Mouse (Mus musculus) embryonic facial prominence, embryonic 10.5 days (tissue): Measurements from ENCODE around the gene Zic1. TPM values are rescaled to one million over a fixed set of nuclear protein-coding genes. Genes with fewer than 3 reads are reported as not detected.

Source experiments
- DNase-seq: peaks from one replicate; pipeline ENCODE4 v3.0.0-alpha.2; 2017; ENCODE audit warnings: low spot score
- H3K27ac ChIP-seq: fragments of 300-500 bp; sonication (generic); replicated peaks from 2 replicates; pipeline ENCODE4 v1.5.1; 2016; ENCODE audit warnings: mild to moderate bottlenecking
- H3K27me3 ChIP-seq: fragments of 300-500 bp; sonication (generic); replicated peaks from 2 replicates; pipeline ENCODE4 v1.6.1; 2016; ENCODE audit warnings: low read depth, mild to moderate bottlenecking; ENCODE audit not compliant: poor library complexity, severe bottlenecking
- H3K36me3 ChIP-seq: fragments of 300-500 bp; sonication (generic); replicated peaks from 2 replicates; pipeline ENCODE4 v1.6.1; 2016; ENCODE audit warnings: mild to moderate bottlenecking, moderate library complexity
- H3K4me1 ChIP-seq: fragments of 300-500 bp; sonication (generic); 2 replicates; pipeline ENCODE4 v1.6.1; 2016
- H3K4me3 ChIP-seq: fragments of 300-500 bp; sonication (generic); 2 replicates; pipeline ENCODE4 v1.5.1; 2016; ENCODE audit warnings: mild to moderate bottlenecking, moderate library complexity
- H3K9me3 ChIP-seq: fragments of 300-500 bp; sonication (generic); 2 replicates; pipeline ENCODE4 v1.6.1; 2016; ENCODE audit warnings: mild to moderate bottlenecking
- WGBS: fragments of 180-500 bp; shearing (Covaris S2); methylation state at CpG from one replicate; pipeline ENCODE4 v1.1.7; 2016; 5-methylcytosine and 5-hydroxymethylcytosine counted together
- polyA plus RNA-seq: library from polyadenylated mRNA; unstranded; fragments of >200 nt; fragmentation: Nextera tagmentation; extraction: Ambion mirVana; gene quantifications from 2 replicates; pipeline ENCODE4 v1.2.1, GENCODE M21; 2016

The Zic1 gene
- polyA plus RNA-seq, 1 experiment from 2014 or later: 1.5 TPM

DNA sequence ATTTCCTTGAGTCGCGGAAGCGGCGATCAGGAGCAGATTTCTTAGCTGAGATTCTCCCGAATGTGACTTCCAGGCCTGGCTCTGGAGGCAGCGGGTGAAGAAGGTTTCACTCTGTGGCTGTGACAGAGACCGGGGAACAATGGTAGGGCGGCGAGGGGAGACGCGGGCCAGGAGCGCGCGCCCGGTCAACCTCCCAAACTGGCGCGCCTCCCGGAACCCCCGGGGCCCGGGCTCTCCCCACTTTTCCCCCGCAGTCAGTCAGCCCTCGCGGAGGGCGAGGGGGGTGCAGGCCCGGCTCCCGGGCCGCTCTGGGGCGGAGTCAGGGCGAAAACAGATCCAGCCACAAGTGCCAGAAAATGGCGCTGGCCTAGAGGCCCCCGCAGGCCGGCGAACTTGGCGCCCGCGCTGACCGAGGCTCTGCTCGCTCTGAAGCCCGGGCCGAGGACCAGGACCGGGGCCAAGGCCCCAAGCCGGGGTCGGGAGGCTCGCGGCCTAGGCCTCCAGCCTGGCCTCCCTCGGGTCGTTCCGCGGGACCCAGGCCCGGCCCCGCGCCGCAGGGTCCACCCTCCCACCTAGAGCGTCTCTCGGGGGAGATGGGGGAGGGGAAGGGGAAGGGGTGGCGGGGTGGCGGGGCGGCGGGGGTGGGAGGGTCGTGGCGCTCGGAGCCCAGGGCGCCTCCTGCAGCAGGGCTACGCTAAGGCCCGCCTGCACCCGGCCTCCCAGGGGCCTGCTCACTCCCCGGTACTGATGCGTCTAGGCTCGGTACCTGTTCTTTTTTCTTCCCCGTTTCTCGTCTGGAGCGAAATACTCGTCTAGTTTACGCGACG, 15.9 kb upstream of the Zic1 start:
- Histone ChIP-seq H3K27me3 (peaks cover 100% of the 10 kb centered on the region), H3K36me3 (no peaks in the 10 kb centered on the region), H3K27ac (peak overlapping the region; percentile 89), H3K9me3 (no peaks in the 10 kb centered on the region), H3K4me3 (peak overlapping the region; percentile 69), H3K4me1 (peaks cover 17% of the 10 kb centered on the region)
- peak; percentile 84 for DNase-seq
- under 1% methylated on average over 72 of the region's 76 CpGs for WGBS

DNA sequence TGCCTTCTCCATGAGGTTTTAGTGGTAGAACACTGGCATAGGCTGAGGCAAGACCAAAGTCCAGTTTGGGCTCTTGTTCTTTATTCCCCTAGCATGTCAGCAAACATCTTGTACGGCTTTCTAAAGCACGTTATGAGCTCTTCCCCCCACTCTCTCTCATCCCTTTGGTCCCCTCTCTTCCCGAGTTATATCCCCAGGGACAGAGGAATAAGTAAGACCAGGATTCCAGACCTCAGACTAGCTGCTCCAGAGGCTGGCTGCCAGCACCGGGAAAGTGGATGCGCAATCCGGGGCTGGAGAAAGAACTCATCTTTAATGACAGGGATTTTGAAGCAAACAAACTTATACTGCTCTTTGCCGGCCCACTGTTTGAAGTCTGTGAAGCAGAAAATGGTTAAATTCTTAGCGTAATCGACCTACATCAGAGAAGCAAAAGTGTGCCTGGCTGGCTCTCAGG, 14.9 kb upstream of the Zic1 start:
- peak overlapping the region; percentile 77 for H3K27ac ChIP-seq
- peaks cover 100% of the 10 kb centered on the region for H3K27me3 ChIP-seq
- peak overlapping the region; percentile 69 for H3K4me3 ChIP-seq
- under 1% methylated on average over 9 of the region's 9 CpGs for WGBS
- H3K9me3 ChIP-seq: no peaks in the 10 kb centered on the region
- H3K36me3 ChIP-seq: no peaks in the 10 kb centered on the region
- H3K4me1 ChIP-seq: peaks cover 17% of the 10 kb centered on the region
- peak; percentile 56 for DNase-seq

DNA sequence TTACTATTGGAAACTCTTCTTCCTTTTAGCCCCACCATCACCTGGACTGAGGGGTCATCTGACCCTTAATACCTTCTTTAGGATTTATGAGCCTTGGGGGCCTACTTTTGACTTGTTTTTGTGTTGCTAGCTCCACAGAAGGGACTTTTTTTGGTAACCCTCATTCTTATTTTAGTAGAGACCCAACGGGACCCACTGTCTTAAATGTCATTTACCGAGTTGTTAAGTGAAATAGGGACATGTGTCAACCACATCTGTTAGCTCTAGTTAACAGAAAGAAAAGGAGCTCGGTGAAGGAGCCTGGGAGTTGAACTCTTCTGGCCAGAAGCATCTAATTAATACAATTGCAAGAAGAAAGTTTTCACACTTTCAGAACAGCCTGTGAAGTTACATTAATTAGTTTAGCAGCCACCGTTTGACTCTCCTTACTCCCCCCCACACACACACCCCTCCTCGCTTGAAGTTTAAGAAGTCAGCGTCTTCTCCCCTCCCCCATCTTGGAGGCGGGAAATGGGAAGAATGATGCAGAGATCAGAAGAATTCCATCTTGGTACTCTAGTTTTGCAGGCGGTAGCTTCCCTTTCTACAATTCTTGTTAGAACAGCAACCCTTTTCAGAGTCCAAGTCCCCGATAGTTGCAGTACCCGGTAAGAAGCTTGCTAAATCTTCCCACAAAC, 14.3 kb upstream of the Zic1 start:
- Histone ChIP-seq H3K27me3 (peaks cover 100% of the 10 kb centered on the region), H3K9me3 (no peaks in the 10 kb centered on the region), H3K4me1 (peaks cover 17% of the 10 kb centered on the region), H3K27ac (peak overlapping the region; percentile 77), H3K4me3 (peak overlapping the region; percentile 69), H3K36me3 (no peaks in the 10 kb centered on the region)
- 1% methylated on average over 10 of the region's 10 CpGs for WGBS
- DNase-seq: peak; percentile 48

GRCm38 (mm10) chr9:91379300-91379635, 13.7 kb upstream of the Zic1 start:
- DNase-seq: no peak
- no peaks in the 10 kb centered on the region for H3K9me3 ChIP-seq
- 2% methylated on average over 8 of the region's 8 CpGs for WGBS
- H3K36me3 ChIP-seq: no peaks in the 10 kb centered on the region
- peak overlapping the region; percentile 69 for H3K4me3 ChIP-seq
- peak overlapping the region; percentile 62; the same call in 1 of the 2 replicates for H3K27ac ChIP-seq
- H3K4me1 ChIP-seq: peaks cover 17% of the 10 kb centered on the region
- H3K27me3 ChIP-seq: peaks cover 100% of the 10 kb centered on the region

- Histone ChIP-seq H3K4me1 (peaks cover 14% of the 10 kb centered on the region), H3K27me3 (peaks cover 100% of the 10 kb centered on the region), H3K27ac (peak overlapping the region; percentile 62), H3K36me3 (no peaks in the 10 kb centered on the region), H3K4me3 (peak overlapping the region; percentile 69), H3K9me3 (no peaks in the 10 kb centered on the region)
- WGBS: under 1% methylated on average over 48 of the region's 48 CpGs
- DNase-seq: peak; percentile 60
Observed at GRCm38 (mm10) chr9:91378411-91379299, 13.0 kb upstream of the Zic1 start.

- Histone ChIP-seq H3K27ac (peak overlapping the region; percentile 62; the same call in 1 of the 2 replicates), H3K4me3 (peak overlapping the region; percentile 69), H3K9me3 (no peaks in the 10 kb centered on the region), H3K27me3 (peaks cover 100% of the 10 kb centered on the region), H3K36me3 (no peaks in the 10 kb centered on the region), H3K4me1 (peaks cover 14% of the 10 kb centered on the region)
- DNase-seq: peak; percentile 55
- 1% methylated on average over 16 of the region's 16 CpGs for WGBS
Observed at GRCm38 (mm10) chr9:91377873-91378150, 12.2 kb upstream of the Zic1 start.

GRCm38 (mm10) chr9:91377036-91377872, 11.6 kb upstream of the Zic1 start:
- WGBS: 2% methylated on average over 14 of the region's 14 CpGs
- H3K4me3 ChIP-seq: peak overlapping the region; percentile 69
- no peak overlapping the region for H3K27ac ChIP-seq
- no peaks in the 10 kb centered on the region for H3K36me3 ChIP-seq
- peak; percentile 44 for DNase-seq
- H3K4me1 ChIP-seq: peaks cover 14% of the 10 kb centered on the region
- H3K9me3 ChIP-seq: no peaks in the 10 kb centered on the region
- peaks cover 100% of the 10 kb centered on the region for H3K27me3 ChIP-seq

GRCm38 (mm10) chr9:91374665-91375064, 9.1 kb upstream of the Zic1 start:
- DNase-seq: peak; percentile 9
- Histone ChIP-seq H3K27ac (no peak overlapping the region), H3K27me3 (peaks cover 100% of the 10 kb centered on the region), H3K4me3 (no peak overlapping the region), H3K9me3 (no peaks in the 10 kb centered on the region), H3K4me1 (peaks cover 7% of the 10 kb centered on the region; the same call in 1 of the 2 replicates), H3K36me3 (no peaks in the 10 kb centered on the region)
- 3% methylated on average over 4 of the region's 4 CpGs for WGBS

- Histone ChIP-seq H3K4me1 (peaks cover 5% of the 10 kb centered on the region; the same call in 1 of the 2 replicates), H3K27ac (no peak overlapping the region)
- peak; percentile 7 for DNase-seq
Observed at GRCm38 (mm10) chr9:91373811-91374575, 8.4 kb upstream of the Zic1 start.

DNA sequence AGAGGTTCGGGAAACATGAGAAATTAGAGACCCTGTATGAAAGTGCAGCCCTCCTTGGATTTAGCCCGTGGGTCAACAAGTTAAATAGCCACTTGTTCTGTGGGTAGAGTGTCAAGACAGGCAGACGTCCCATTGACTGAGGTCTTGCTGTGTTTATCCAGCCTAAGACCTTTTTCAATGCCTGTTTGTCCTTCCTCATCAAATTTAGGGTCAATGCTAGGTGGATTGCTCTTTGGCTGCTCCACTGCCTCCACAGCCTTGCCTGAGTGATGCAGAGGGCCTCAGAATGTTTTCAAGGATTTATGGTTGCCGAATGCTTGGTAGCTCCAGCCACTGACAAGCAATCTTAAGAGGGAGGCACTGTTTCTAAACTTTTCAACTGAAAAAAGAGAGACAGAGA, 6.0 kb upstream of the Zic1 start:
- no peaks in the 10 kb centered on the region for H3K4me1 ChIP-seq
- peaks cover 100% of the 10 kb centered on the region for H3K27me3 ChIP-seq
- DNase-seq: no peak
- 14% methylated on average over 4 of the region's 4 CpGs for WGBS
- no peaks in the 10 kb centered on the region for H3K36me3 ChIP-seq
- H3K4me3 ChIP-seq: no peak overlapping the region
- no peak overlapping the region for H3K27ac ChIP-seq
- no peaks in the 10 kb centered on the region for H3K9me3 ChIP-seq

More at GRCm38 (mm10) chr9:91373811-91374575, 8.4 kb upstream of the Zic1 start:
- H3K9me3 ChIP-seq: no peaks in the 10 kb centered on the region
- no peaks in the 10 kb centered on the region for H3K36me3 ChIP-seq
- 19% methylated on average over 3 of the region's 3 CpGs for WGBS
- H3K27me3 ChIP-seq: peaks cover 100% of the 10 kb centered on the region
- H3K4me3 ChIP-seq: no peak overlapping the region

- Histone ChIP-seq H3K27ac (no peak overlapping the region), H3K9me3 (no peaks in the 10 kb centered on the region), H3K27me3 (peaks cover 100% of the 10 kb centered on the region), H3K4me3 (no peak overlapping the region), H3K36me3 (no peaks in the 10 kb centered on the region), H3K4me1 (no peaks in the 10 kb centered on the region)
- peak; percentile 7 for DNase-seq
Observed at GRCm38 (mm10) chr9:91371011-91371410, 5.4 kb upstream of the Zic1 start.
